Mouse (Mus musculus): ENCODE results near the gene Glipr2. TPM values are rescaled to one million over a fixed set of nuclear protein-coding genes. Genes with fewer than 3 reads are reported as not detected.

The Glipr2 gene
- polyA plus RNA-seq (2012; rRNA removed): 9.1 and 12.6 TPM in 2 replicates

GRCm38 (mm10) chr4:43957292-43957845, at the start of gene Glipr2:
Gene Glipr2, plus strand, starts transcription at chr4:43957401.

DNA sequence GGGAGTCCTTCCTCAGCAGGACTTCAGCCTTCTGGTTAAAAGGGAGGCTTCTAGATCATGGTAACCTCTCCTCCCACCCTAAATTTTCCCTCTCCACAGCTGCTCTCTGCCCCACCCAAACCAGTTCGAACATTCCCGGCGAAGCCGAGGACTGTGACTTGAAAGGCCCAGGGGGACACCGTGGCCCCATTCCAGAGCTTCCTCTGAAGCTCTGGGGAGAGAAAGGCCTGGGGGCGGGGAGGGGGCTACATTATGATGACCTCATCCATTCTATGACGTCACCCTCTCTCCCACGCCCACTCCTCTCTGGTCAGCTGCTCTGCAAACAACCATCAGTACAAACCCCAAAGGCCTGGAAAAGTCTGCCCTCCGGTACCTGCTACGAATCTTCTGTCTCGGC, 26.0 kb downstream of the Glipr2 start, which contains the start of gene Ccin:
Ccin (plus strand) TSS at position 303 of the 400 bp plus-strand sequence.

GRCm38 (mm10) chr4:44004126-44004525, 46.9 kb downstream of the Glipr2 start, which contains the start of gene Clta:
Gene Clta, plus strand, starts transcription at chr4:44004452.

Other genes starting within 250 kb of the Glipr2 start
- not detected in 2 replicates for gene Olfr71, start 247.1 kb upstream of the Glipr2 start, polyA plus RNA-seq (2012; rRNA removed)
- gene Hrct1, start 230.2 kb upstream of the Glipr2 start, polyA plus RNA-seq (2012; rRNA removed): 2.2 and 3.1 TPM in 2 replicates
- gene Spaar, start 227.4 kb upstream of the Glipr2 start, polyA plus RNA-seq (2012; rRNA removed): 0.89 and 1.2 TPM in 2 replicates
- not detected in 2 replicates for gene Olfr159, start 186.4 kb upstream of the Glipr2 start, polyA plus RNA-seq (2012; rRNA removed)
- 0.10 and 0.21 TPM in 2 replicates for gene Olfr156, start 133.5 kb upstream of the Glipr2 start, polyA plus RNA-seq (2012; rRNA removed)
- gene Olfr157, start 117.2 kb upstream of the Glipr2 start, polyA plus RNA-seq (2012; rRNA removed): 0.08 and 0.15 TPM in 2 replicates
- gene Olfr155, start 105.8 kb upstream of the Glipr2 start, polyA plus RNA-seq (2012; rRNA removed): not detected in 2 replicates
- gene Reck, start 81.9 kb upstream of the Glipr2 start, polyA plus RNA-seq (2012; rRNA removed): 7.8 and 8.0 TPM in 2 replicates
- gene Ccin, start 26.1 kb downstream of the Glipr2 start, polyA plus RNA-seq (2012; rRNA removed): 0.06 and 0.07 TPM in 2 replicates
- gene Clta, start 47.1 kb downstream of the Glipr2 start, polyA plus RNA-seq (2012; rRNA removed): 249 and 297 TPM in 2 replicates
- gene Gne, start 126.8 kb downstream of the Glipr2 start, polyA plus RNA-seq (2012; rRNA removed): 218 and 316 TPM in 2 replicates